Mouse (Mus musculus) limb, embryonic 14.5 days (tissue): ENCODE data around the gene Ifi213. TPM values are rescaled to one million over a fixed set of nuclear protein-coding genes. Genes with fewer than 3 reads are reported as not detected.
"Not testable (repeated sequence)": the region's sequence is repeated elsewhere in the genome, so short reads cannot be mapped to it uniquely, and the experiment has no call there.

Experiments used
- ATAC-seq: fragments of 200-750 bp; cut with Nextera tagmentation; 2 replicates; pipeline ENCODE4 v1.8.0; 2017; ENCODE audit warnings: low read depth, moderate number of reproducible peaks, moderate TSS enrichment; ENCODE audit not compliant: low FRiP score
- DNase-seq: peaks from one replicate; pipeline ENCODE4 v3.0.0-alpha.2; 2015; ENCODE audit warnings: low spot score
- H3K27ac ChIP-seq: fragments of 300-500 bp; sonication (generic); replicated peaks from 2 replicates; pipeline ENCODE4 v1.5.1; 2014; ENCODE audit warnings: low read depth, mild to moderate bottlenecking, low read length, moderate library complexity, mixed read lengths
- H3K27me3 ChIP-seq: fragments of 300-500 bp; sonication (generic); 2 replicates; pipeline ENCODE4 v1.6.1; 2014; ENCODE audit warnings: low read length, mixed read lengths; ENCODE audit not compliant: control insufficient read depth, insufficient read depth
- H3K36me3 ChIP-seq: fragments of 300-500 bp; sonication (generic); 2 replicates; pipeline ENCODE4 v1.6.1; 2014; ENCODE audit warnings: mild to moderate bottlenecking, low read length, moderate library complexity, mixed read lengths; ENCODE audit not compliant: control insufficient read depth, insufficient read depth
- H3K4me1 ChIP-seq: fragments of 300-500 bp; sonication (generic); 2 replicates; pipeline ENCODE4 v1.6.1; 2014; ENCODE audit warnings: antibody characterized with exemption, low read length, mixed read lengths; ENCODE audit not compliant: control insufficient read depth, insufficient read depth
- H3K4me2 ChIP-seq: fragments of 300-500 bp; sonication (generic); replicated peaks from 2 replicates; pipeline ENCODE4 v1.6.1; 2014; ENCODE audit warnings: low read depth, mild to moderate bottlenecking, low read length, moderate library complexity; ENCODE audit not compliant: severe bottlenecking
- H3K4me3 ChIP-seq: fragments of 300-500 bp; sonication (generic); replicated peaks from 2 replicates; pipeline ENCODE4 v1.5.1; 2014; ENCODE audit warnings: low read length
- H3K9ac ChIP-seq: fragments of 300-500 bp; sonication (generic); 2 replicates; pipeline ENCODE4 v1.6.1; 2014; ENCODE audit warnings: mild to moderate bottlenecking, low read depth, low read length, moderate library complexity; ENCODE audit not compliant: severe bottlenecking
- H3K9me3 ChIP-seq: fragments of 300-500 bp; sonication (generic); 2 replicates; pipeline ENCODE4 v1.6.1; 2016; ENCODE audit warnings: low read length; ENCODE audit not compliant: control insufficient read depth
- POLR2A ChIP-seq: fragments of 200-500 bp; IDR thresholded peaks from 2 replicates; pipeline ENCODE4 v1.8.0; 2012; ENCODE audit warnings: inconsistent platforms, mild to moderate bottlenecking, moderate library complexity, borderline replicate concordance; ENCODE audit not compliant: insufficient read depth, insufficient read length; ENCODE audit errors: extremely low read depth
- WGBS: fragments of 180-500 bp; shearing (Covaris S2); extraction: QIAGEN DNeasy Blood & Tissue Kit; methylation state at CpG from one replicate; pipeline ENCODE4 v1.1.7; 2014; 5-methylcytosine and 5-hydroxymethylcytosine counted together
- polyA plus RNA-seq, 2 experiments: library from polyadenylated mRNA; depleted of rRNA in 1 of 2; stranded (reverse) in 1 of 2; unstranded in 1 of 2; fragments of >200 nt; fragmentation: Nextera tagmentation in 1 of 2; extraction: Ambion mirVana in 1 of 2; gene quantifications; 2 replicates each; pipeline versions ENCODE4 v1.2.1 to v1.2.3; 2012 to 2014

Ifi213 gene
- polyA plus RNA-seq (2012; rRNA removed) (0.04 and 0.10 TPM in 2 replicates), polyA plus RNA-seq (2014; fragmentation: Nextera tagmentation; extraction: Ambion mirVana) (not detected in 2 replicates)

DNA sequence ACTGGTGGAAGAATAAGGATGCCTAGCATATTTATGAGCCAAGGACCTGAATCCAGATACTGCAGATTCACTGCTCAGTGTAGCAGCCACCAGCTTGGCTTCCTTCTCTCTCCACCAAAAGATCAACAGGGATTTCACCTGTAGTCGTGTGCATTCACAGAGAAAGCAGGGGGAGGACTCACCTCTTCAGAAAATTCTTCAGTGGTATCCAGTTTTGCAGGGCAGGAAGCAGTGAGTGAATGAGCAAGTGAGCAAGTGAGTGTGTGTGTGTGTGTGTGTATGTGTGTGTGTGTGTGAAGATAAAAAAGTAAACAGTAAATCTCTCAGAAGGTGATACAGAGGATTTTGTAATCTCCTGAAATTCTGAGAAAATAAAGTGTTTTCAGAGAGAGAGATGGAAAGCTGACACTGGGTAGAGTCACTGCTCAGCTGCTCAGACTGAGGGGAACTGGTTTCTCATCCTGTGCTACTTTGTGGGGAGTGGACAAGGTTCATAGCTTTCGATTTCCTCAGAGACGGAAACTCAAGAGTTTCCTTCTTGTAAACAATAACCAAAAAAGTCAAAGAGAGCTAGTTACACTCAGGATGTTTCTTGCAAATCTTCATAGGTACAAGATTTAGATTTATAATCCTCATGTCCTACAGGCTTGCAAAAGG is at the start of gene Ifi213:
Ifi213 (minus strand) TSS at position 437 of the 657 bp plus-strand sequence.
- not testable (repeated sequence) for H3K4me3 ChIP-seq, ATAC-seq, H3K27ac ChIP-seq, H3K36me3 ChIP-seq, H3K4me1 ChIP-seq, H3K9ac ChIP-seq, H3K4me2 ChIP-seq, H3K9me3 ChIP-seq, H3K27me3 ChIP-seq, DNase-seq
- WGBS, result 76% methylated on average over 3 of the region's 3 CpGs

DNA sequence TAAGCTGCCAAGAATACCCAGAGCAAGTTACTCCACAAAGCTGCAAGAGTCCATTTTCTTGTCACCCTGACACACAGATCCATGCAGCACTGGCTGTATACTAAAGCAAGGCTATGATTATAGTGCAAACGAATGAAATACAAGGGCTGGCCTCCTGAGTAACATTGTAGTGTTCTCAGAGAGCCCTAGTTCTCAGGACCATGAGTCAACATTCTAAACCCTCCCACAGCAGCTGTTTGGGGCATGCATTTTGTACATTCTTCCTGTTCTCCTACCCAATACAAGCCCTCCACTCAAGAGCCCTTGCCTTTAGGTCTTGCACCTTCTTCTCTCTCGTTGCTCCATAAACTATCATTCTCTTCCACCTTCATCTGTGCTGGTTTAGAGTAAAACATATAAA is 46.3 kb upstream of the Ifi213 start:
- H3K27me3 ChIP-seq, result no peaks in the 10 kb centered on the region
- WGBS, result 72% methylated on average over 2 of the region's 2 CpGs
- H3K4me1 ChIP-seq, result no peaks in the 10 kb centered on the region
- H3K4me3 ChIP-seq, result no peak overlapping the region
- no peak for TF ChIP-seq POLR2A
- no peak overlapping the region for H3K27ac ChIP-seq
- ATAC-seq (no peak), DNase-seq (no peak)
- H3K9ac ChIP-seq, result no peak overlapping the region
- no peaks in the 10 kb centered on the region for H3K36me3 ChIP-seq
- H3K9me3 ChIP-seq, result no peaks in the 10 kb centered on the region
- H3K4me2 ChIP-seq, result no peak overlapping the region

DNA sequence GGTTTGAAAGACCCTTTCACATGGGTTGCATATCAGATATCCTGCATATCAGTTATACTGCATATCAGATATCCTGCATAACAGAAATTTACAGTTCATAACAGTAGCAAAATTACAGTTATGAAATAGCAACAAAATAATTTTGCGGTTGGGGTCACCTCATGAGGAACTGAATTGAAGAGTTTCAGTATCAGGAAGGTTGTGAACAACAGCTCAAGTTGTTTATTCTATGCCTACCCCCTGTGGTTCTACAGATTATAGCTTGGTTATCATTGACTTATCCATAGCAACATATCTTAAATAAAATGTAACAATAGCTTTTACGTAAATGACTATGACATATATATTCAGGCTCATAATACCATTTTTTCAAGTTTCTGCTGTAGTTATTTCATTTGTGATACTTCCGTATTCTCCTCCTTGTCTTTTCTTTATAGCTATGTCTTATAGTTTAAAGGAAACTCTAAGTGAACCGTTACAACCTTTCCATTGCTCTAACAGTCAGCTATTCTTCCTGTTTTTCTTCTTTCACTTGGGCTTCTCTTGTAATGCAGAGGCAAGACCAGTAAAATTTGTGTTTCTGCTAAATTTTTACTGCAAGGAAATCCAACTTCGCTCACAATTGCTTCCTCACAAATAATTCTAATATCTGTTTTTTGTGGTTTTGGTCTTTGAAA is 35.0 kb upstream of the Ifi213 start:
- WGBS, result 85% methylated on average over 5 of the region's 5 CpGs

DNA sequence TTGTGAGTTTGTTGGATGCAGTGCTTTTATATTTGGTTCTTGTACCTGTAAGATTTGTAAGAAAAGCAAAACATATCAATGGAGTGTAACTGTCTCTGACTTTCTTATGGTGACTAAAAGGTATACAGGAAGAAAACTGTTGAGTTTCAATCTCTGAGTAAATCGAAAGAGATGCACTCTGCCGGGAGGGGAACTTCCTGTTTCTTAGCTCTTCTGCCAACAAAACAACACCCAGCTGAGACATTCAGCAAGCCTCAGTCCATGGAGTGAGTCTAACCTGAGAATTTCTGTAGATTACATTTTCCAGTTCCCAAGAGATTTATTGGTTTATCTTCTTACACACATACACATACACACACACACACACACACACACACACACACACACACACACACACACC is 31.5 kb upstream of the Ifi213 start, which contains the start of gene Ifi209:
Ifi209 (plus strand) TSS at position 296 of the 400 bp plus-strand sequence.
- not testable (repeated sequence) for ATAC-seq, H3K27ac ChIP-seq, H3K4me3 ChIP-seq, H3K9me3 ChIP-seq, DNase-seq, H3K36me3 ChIP-seq, H3K27me3 ChIP-seq, H3K4me1 ChIP-seq, H3K4me2 ChIP-seq, H3K9ac ChIP-seq
- WGBS, result 89% methylated on average over 2 of the region's 2 CpGs

More for the DNA sequence above, 35.0 kb upstream of the Ifi213 start:
- Histone ChIP-seq H3K27ac (no peak overlapping the region), H3K27me3 (no peaks in the 10 kb centered on the region), H3K4me3 (no peak overlapping the region), H3K4me1 (no peaks in the 10 kb centered on the region), H3K9ac (no peak overlapping the region), H3K9me3 (no peaks in the 10 kb centered on the region), H3K4me2 (no peak overlapping the region), H3K36me3 (no peaks in the 10 kb centered on the region)
- no peak for TF ChIP-seq POLR2A
- DNase-seq (no peak), ATAC-seq (no peak)

DNA sequence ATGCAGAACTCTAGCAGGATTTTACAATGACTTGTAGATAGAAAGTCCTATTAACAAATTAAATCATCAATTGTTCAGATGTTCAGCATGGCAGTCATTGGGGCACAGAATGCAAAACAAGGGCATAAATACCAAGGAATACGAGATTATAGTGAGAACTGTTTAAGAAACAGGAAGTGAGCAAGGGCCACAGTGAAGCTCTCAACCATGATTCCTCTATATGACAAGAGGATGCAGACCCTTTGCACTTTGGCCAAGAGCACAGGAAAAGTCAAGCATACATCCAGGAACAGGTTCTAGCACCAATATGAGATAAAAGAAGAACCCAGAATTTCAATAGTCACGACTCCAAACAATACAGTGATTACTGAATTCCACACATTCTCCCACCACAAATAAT is 27.6 kb upstream of the Ifi213 start:
- Histone ChIP-seq H3K4me1 (no peaks in the 10 kb centered on the region), H3K36me3 (no peaks in the 10 kb centered on the region), H3K27me3 (no peaks in the 10 kb centered on the region), H3K27ac (no peak overlapping the region), H3K9me3 (no peaks in the 10 kb centered on the region), H3K4me2 (no peak overlapping the region), H3K9ac (no peak overlapping the region), H3K4me3 (no peak overlapping the region)
- WGBS, result 65% methylated on average over 2 of the region's 2 CpGs
- ATAC-seq (no peak), DNase-seq (no peak)
- TF ChIP-seq POLR2A, result no peak
